Mouse (Mus musculus): ENCODE measurements at regions not wholly inside any gene's neighbourhood (a gene's known extent, or its start where the extent isn't known, plus 50 kb on each side); places are given as distances from the start of the nearest gene placed in this dataset.

- TF ChIP-seq CTCF (IDR thresholded peaks at IDR 0.05; ENCODE audit: low read depth, low read length) (no peak), GATA1 (IDR thresholded peaks at IDR 0.05; ENCODE audit: borderline replicate concordance, low read length) (no peak), TAL1 (conservative IDR thresholded peaks at IDR 0.05; ENCODE audit: low read depth, low read length) (no peak), GATA2 (IDR thresholded peaks at IDR 0.05; ENCODE audit: borderline replicate concordance, low read depth, low read length) (no peak)
Measured at GRCm38 (mm10) chr15:51481856-51482255, 2402.8 kb upstream of the Gm7489 start.
